Mouse (Mus musculus) limb, embryonic 15.5 days (tissue): ENCODE data around the gene Arid1a. TPM values are rescaled to one million over a fixed set of nuclear protein-coding genes. Genes with fewer than 3 reads are reported as not detected.

Experiments used
- ATAC-seq: fragments of 200-750 bp; cut with Nextera tagmentation; 2 replicates; pipeline ENCODE4 v1.8.0; 2017; ENCODE audit warnings: low read depth, moderate TSS enrichment; ENCODE audit not compliant: insufficient number of reproducible peaks, low FRiP score, low TSS enrichment
- H3K27ac ChIP-seq: fragments of 300-500 bp; sonication (generic); 2 replicates; pipeline ENCODE4 v1.5.1; 2015; ENCODE audit warnings: moderate library complexity, mild to moderate bottlenecking, inconsistent platforms
- H3K27me3 ChIP-seq: fragments of 300-500 bp; sonication (generic); 2 replicates; pipeline ENCODE4 v1.6.1; 2015; ENCODE audit warnings: inconsistent platforms
- H3K36me3 ChIP-seq: fragments of 300-500 bp; sonication (generic); 2 replicates; pipeline ENCODE4 v1.6.1; 2015; ENCODE audit warnings: inconsistent platforms
- H3K4me1 ChIP-seq: fragments of 300-500 bp; sonication (generic); 2 replicates; pipeline ENCODE4 v1.6.1; 2015; ENCODE audit warnings: inconsistent platforms
- H3K4me2 ChIP-seq: fragments of 300-500 bp; sonication (generic); 2 replicates; pipeline ENCODE4 v1.6.1; 2015; ENCODE audit warnings: mild to moderate bottlenecking, inconsistent platforms
- H3K4me3 ChIP-seq: fragments of 300-500 bp; sonication (generic); 2 replicates; pipeline ENCODE4 v1.5.1; 2015; ENCODE audit warnings: mild to moderate bottlenecking, inconsistent platforms
- H3K9ac ChIP-seq: fragments of 300-500 bp; sonication (generic); 2 replicates; pipeline ENCODE4 v1.6.1; 2015; ENCODE audit warnings: inconsistent platforms
- H3K9me3 ChIP-seq: fragments of 300-500 bp; sonication (generic); 2 replicates; pipeline ENCODE4 v1.6.1; 2016; ENCODE audit warnings: inconsistent platforms
- WGBS: fragments of 180-500 bp; shearing (Covaris S2); methylation state at CpG from one replicate; pipeline ENCODE4 v1.1.7; 2015; 5-methylcytosine and 5-hydroxymethylcytosine counted together
- microRNA-seq: library from miRNA; unstranded; fragments of <30 nt; microRNA quantifications from one replicate; pipeline ENCODE4, GENCODE M21; 2016
- polyA plus RNA-seq: library from polyadenylated mRNA; unstranded; fragments of >200 nt; fragmentation: Nextera tagmentation; extraction: Ambion mirVana; gene quantifications from 2 replicates; pipeline ENCODE4 v1.2.1, GENCODE M21; 2015

Arid1a gene
- polyA plus RNA-seq, 1 experiment from 2014 or later = 24.2 TPM

- Histone ChIP-seq H3K27me3 (no peaks in the 10 kb centered on the region), H3K4me1 (peaks cover 31% of the 10 kb centered on the region), H3K9ac (no peak overlapping the region), H3K4me3 (no peak overlapping the region), H3K36me3 (no peaks in the 10 kb centered on the region), H3K27ac (no peak overlapping the region), H3K4me2 (no peak overlapping the region), H3K9me3 (no peaks in the 10 kb centered on the region)
- 79% methylated on average over 5 of the region's 5 CpGs for WGBS
- no peak for ATAC-seq
Measured at GRCm38 (mm10) chr4:133634043-133634410, 122.5 kb downstream of the Arid1a start.

GRCm38 (mm10) chr4:133633332-133634042 lies 123.1 kb downstream of the Arid1a start:
- Histone ChIP-seq H3K36me3 (no peaks in the 10 kb centered on the region), H3K27me3 (no peaks in the 10 kb centered on the region), H3K4me3 (peak overlapping the region; percentile 80), H3K4me1 (peaks cover 31% of the 10 kb centered on the region), H3K27ac (peak overlapping the region; percentile 79), H3K4me2 (peak overlapping the region; percentile 85), H3K9ac (peak overlapping the region; percentile 87), H3K9me3 (no peaks in the 10 kb centered on the region)
- 19% methylated on average over 17 of the region's 47 CpGs for WGBS
- peak; percentile 82 for ATAC-seq

GRCm38 (mm10) chr4:133632483-133633327 lies 123.9 kb downstream of the Arid1a start:
- H3K27me3 ChIP-seq = no peaks in the 10 kb centered on the region
- under 1% methylated on average over 66 of the region's 69 CpGs for WGBS
- peak overlapping the region; percentile 80 for H3K4me3 ChIP-seq
- peaks cover 31% of the 10 kb centered on the region for H3K4me1 ChIP-seq
- H3K4me2 ChIP-seq = peak overlapping the region; percentile 85
- peak; percentile 61 for ATAC-seq
- no peaks in the 10 kb centered on the region for H3K9me3 ChIP-seq
- no peaks in the 10 kb centered on the region for H3K36me3 ChIP-seq
- H3K9ac ChIP-seq = peak overlapping the region; percentile 87
- peak overlapping the region; percentile 79 for H3K27ac ChIP-seq

GRCm38 (mm10) chr4:133631769-133632411 lies 124.7 kb downstream of the Arid1a start:
- H3K9me3 ChIP-seq = no peaks in the 10 kb centered on the region
- peaks cover 31% of the 10 kb centered on the region for H3K4me1 ChIP-seq
- H3K4me2 ChIP-seq = peak overlapping the region; percentile 85
- H3K36me3 ChIP-seq = peaks cover 3% of the 10 kb centered on the region; the same call in 1 of the 2 replicates
- H3K4me3 ChIP-seq = peak overlapping the region; percentile 80
- WGBS = 35% methylated on average over 9 of the region's 9 CpGs
- H3K9ac ChIP-seq = peak overlapping the region; percentile 87; the same call in 1 of the 2 replicates
- H3K27me3 ChIP-seq = no peaks in the 10 kb centered on the region
- peak overlapping the region; percentile 79; the same call in 1 of the 2 replicates for H3K27ac ChIP-seq
- ATAC-seq = no peak

DNA sequence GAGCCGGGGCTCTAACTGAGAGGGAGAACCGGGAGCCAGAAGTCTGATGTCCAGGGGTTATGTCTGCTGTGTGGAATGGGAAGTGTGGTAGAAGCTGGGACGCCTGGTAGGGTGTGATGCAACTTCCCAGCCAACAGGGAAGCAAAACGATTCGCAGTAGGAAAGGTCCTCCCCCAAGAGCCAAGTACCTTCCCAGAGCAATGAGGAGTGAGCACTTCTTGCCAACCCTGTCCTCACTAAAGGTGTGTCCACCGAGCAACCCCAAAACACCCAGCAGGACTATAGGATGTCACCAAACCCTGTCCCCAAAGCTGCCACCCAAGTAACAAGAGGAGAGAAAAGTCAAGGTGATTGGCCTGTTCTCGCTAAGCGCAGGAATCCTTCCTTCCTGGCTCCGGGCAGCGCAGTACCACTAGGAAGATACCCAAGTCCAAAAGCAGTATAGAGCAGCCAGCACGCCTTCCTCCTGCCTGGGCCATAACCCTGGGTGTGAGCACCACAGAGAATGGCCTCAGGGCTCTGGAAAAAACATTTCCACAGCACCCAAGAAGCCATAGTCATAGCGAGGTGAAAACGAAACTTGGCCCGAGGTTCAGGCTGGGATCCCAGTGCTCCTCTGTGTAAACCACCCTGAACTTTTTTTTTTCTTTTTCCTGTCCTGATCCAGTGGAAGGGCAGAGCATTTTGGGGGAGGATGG lies 125.3 kb downstream of the Arid1a start:
- WGBS = 70% methylated on average over 14 of the region's 14 CpGs
- Histone ChIP-seq H3K4me2 (peak overlapping the region; percentile 17; the same call in 1 of the 2 replicates), H3K4me1 (peaks cover 31% of the 10 kb centered on the region), H3K9ac (no peak overlapping the region), H3K27me3 (no peaks in the 10 kb centered on the region), H3K27ac (no peak overlapping the region), H3K36me3 (peaks cover 10% of the 10 kb centered on the region), H3K4me3 (no peak overlapping the region), H3K9me3 (no peaks in the 10 kb centered on the region)
- ATAC-seq = no peak

DNA sequence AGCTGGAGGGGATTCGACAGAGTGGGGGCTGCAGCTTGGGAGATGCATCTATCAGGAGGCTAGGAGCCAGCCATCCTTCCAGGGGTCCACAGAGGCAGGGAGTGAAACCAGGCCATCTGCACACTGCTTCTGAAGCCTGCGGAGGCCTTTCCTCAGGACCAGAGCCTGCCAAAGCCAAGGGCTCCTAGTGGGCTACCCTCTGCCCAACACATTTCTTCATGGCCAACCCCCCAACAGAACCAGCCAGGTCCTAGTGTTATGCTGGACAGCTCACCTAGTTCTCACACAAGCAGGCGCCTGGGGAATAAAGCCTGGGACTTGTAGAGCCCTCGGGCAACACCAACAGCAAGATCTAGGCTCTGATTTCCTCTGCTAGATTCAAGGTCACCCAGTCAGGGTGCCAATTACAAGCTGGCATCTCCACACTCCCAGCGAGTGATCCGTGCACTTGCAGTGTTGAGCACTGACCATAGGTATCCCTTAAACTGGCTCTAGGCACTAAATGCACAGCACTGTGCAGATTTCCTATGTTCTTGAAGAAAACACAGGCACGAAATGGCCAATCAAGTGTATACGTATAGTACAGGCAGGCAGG lies 126.1 kb downstream of the Arid1a start:
- no peak for ATAC-seq
- no peak overlapping the region for H3K9ac ChIP-seq
- peaks cover 31% of the 10 kb centered on the region for H3K4me1 ChIP-seq
- no peak overlapping the region for H3K27ac ChIP-seq
- no peaks in the 10 kb centered on the region for H3K27me3 ChIP-seq
- no peak overlapping the region for H3K4me2 ChIP-seq
- peaks cover 17% of the 10 kb centered on the region for H3K36me3 ChIP-seq
- no peaks in the 10 kb centered on the region for H3K9me3 ChIP-seq
- H3K4me3 ChIP-seq = no peak overlapping the region
- 89% methylated on average over 8 of the region's 8 CpGs for WGBS

DNA sequence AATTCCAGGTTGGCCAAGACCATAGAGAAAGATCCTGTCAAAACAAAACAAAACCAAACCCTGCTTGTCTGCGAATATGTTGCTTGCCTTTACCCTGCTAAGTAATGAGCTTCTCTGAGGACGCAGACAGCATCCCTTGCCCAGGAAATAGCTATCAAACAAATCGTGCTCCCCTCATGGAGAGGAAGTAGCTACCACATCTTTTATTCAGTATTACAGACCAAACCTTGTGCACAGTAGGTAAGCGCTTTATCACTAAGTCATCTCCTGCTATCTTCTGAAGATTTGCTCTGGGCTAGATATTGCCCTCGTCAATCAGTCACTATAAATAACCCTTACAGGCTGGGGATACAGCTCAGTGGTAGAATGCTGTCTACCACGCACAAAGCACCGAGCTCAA lies 127.4 kb downstream of the Arid1a start:
- H3K36me3 ChIP-seq = peaks cover 28% of the 10 kb centered on the region
- peaks cover 31% of the 10 kb centered on the region for H3K4me1 ChIP-seq
- no peaks in the 10 kb centered on the region for H3K9me3 ChIP-seq
- WGBS = 85% methylated on average over 7 of the region's 7 CpGs
- H3K4me2 ChIP-seq = no peak overlapping the region
- no peak overlapping the region for H3K27ac ChIP-seq
- ATAC-seq = no peak
- no peak overlapping the region for H3K4me3 ChIP-seq
- H3K9ac ChIP-seq = no peak overlapping the region
- no peaks in the 10 kb centered on the region for H3K27me3 ChIP-seq

Small RNA genes within 50 kb of the gene (microRNA-seq; reads per million reads assigned to microRNA genes)
- gene Mir7227 = not detected

Other genes starting within 250 kb of the Arid1a start
- gene Kdf1, start 237.8 kb downstream of the Arid1a start, polyA plus RNA-seq = 22.7 and 22.9 TPM in 2 replicates
- 247 and 256 TPM in 2 replicates for gene Nudc, start 210.8 kb downstream of the Arid1a start, polyA plus RNA-seq
- not detected in 2 replicates for gene Nr0b2, start 203.4 kb downstream of the Arid1a start, polyA plus RNA-seq
- 5.8 and 7.3 TPM in 2 replicates for gene Gpatch3, start 182.0 kb downstream of the Arid1a start, polyA plus RNA-seq
- 15.7 and 17.2 TPM in 2 replicates for gene Gpn2, start 172.4 kb downstream of the Arid1a start, polyA plus RNA-seq
- 499 and 506 TPM in 2 replicates for gene Sfn, start 154.6 kb downstream of the Arid1a start, polyA plus RNA-seq
- gene Zdhhc18, start 106.6 kb downstream of the Arid1a start, polyA plus RNA-seq = 2.9 and 3.6 TPM in 2 replicates
- 14.6 and 15.3 TPM in 2 replicates for gene Pigv, start 84.1 kb downstream of the Arid1a start, polyA plus RNA-seq
- gene Rps6ka1, start 131.0 kb upstream of the Arid1a start, polyA plus RNA-seq = 31.5 and 35.6 TPM in 2 replicates
- 1,764 and 1,770 TPM in 2 replicates for gene Hmgn2, start 211.9 kb upstream of the Arid1a start, polyA plus RNA-seq
- gene Dhdds, start 244.1 kb upstream of the Arid1a start, polyA plus RNA-seq = 41.9 and 46.0 TPM in 2 replicates